Mouse (Mus musculus) E14TG2a.4 (cell line): Measurements from ENCODE around the gene Tmem164.

Source experiments
- H3K27me3 ChIP-seq: 2 replicates; pipeline ENCODE4 v1.6.1; 2014; ENCODE audit warnings: low read length, control low read depth; ENCODE audit not compliant: insufficient read depth
- H3K36me3 ChIP-seq: 2 replicates; pipeline ENCODE4 v1.6.1; 2014; ENCODE audit warnings: low read length, control low read depth; ENCODE audit not compliant: insufficient read depth
- H3K4me1 ChIP-seq: replicated peaks from 2 replicates; pipeline ENCODE4 v1.6.1; 2014; ENCODE audit warnings: low read depth, low read length, control low read depth
- H3K4me3 ChIP-seq: replicated peaks from 2 replicates; pipeline ENCODE4 v1.5.1; 2014; ENCODE audit warnings: mild to moderate bottlenecking, low read length
- H3K9me3 ChIP-seq: 2 replicates; pipeline ENCODE4 v1.6.1; 2014; ENCODE audit warnings: low read length, control low read depth
- CTCF ChIP-seq: conservative IDR thresholded peaks from 2 replicates; pipeline ENCODE4 v1.5.1; 2014; ENCODE audit warnings: low read length
- NANOG ChIP-seq: IDR thresholded peaks from 2 replicates; pipeline ENCODE4 v1.6.1; 2014; ENCODE audit warnings: borderline replicate concordance, low read length, mixed read lengths
- POU5F1 ChIP-seq: IDR thresholded peaks from 2 replicates; pipeline ENCODE4 v1.6.1; 2014; ENCODE audit warnings: low read length, borderline replicate concordance

Gene Tmem164

GRCm38 (mm10) chrX:142702094-142702493, 20.9 kb downstream of the Tmem164 start:
- Histone ChIP-seq H3K9me3 (no peaks in the 10 kb centered on the region), H3K4me3 (no peak overlapping the region), H3K36me3 (no peaks in the 10 kb centered on the region), H3K27me3 (no peaks in the 10 kb centered on the region), H3K4me1 (peaks cover 20% of the 10 kb centered on the region)
- TF ChIP-seq CTCF (no peak), POU5F1 (no peak), NANOG (no peak)

DNA sequence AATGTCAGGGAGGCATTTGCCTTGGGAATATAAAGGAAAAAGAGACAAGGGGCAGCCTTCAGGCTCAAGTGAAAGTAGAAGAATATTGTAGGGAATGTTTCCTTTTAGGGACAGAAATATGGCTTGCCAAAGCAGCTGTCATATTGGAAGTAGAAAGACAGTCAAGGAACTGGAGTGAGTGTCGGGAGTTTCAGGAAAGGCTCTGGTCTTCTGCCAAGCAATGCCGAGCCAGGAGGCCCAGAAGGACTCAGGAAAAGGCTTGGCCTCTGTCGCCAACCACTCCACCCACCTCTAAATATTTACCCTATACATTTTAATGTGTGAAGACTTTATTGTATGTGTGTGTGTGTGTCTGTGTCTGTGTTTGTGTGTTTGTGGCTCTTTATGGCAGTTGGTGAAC, 21.4 kb downstream of the Tmem164 start:
- no peaks in the 10 kb centered on the region for H3K27me3 ChIP-seq
- TF ChIP-seq CTCF (no peak), NANOG (no peak), POU5F1 (no peak)
- no peak overlapping the region for H3K4me3 ChIP-seq
- no peaks in the 10 kb centered on the region for H3K9me3 ChIP-seq
- peaks cover 16% of the 10 kb centered on the region for H3K4me1 ChIP-seq
- H3K36me3 ChIP-seq, result no peaks in the 10 kb centered on the region

GRCm38 (mm10) chrX:142703953-142704352, 22.7 kb downstream of the Tmem164 start:
- H3K27me3 ChIP-seq, result no peaks in the 10 kb centered on the region
- no peak for TF ChIP-seq NANOG
- TF ChIP-seq POU5F1, result no peak
- no peak for TF ChIP-seq CTCF
- no peaks in the 10 kb centered on the region for H3K9me3 ChIP-seq
- no peak overlapping the region for H3K4me3 ChIP-seq
- no peaks in the 10 kb centered on the region for H3K36me3 ChIP-seq
- H3K4me1 ChIP-seq, result peaks cover 2% of the 10 kb centered on the region

GRCm38 (mm10) chrX:142708257-142708656, 27.1 kb downstream of the Tmem164 start:
- TF ChIP-seq CTCF (no peak), NANOG (no peak), POU5F1 (no peak)
- H3K36me3 ChIP-seq, result no peaks in the 10 kb centered on the region

DNA sequence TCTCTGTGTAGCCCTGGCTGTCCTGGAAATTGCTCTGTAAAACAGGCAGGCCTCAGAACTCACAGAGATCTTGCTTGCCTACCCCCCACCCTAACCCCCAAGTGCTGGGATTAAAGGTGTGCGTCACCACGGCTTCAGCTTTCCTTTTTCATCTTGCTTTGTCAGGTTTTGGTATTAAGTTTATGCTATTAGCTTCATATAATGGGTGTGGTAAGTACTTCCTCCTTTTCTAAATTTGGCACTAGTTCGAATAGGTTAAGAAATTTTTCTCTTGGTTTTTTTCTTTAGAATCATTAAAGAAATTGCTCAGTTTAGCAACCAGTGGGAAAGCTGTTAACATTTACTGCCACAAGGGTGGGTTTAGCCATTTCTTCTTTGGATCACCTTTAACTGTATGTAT, 34.8 kb downstream of the Tmem164 start:
- no peaks in the 10 kb centered on the region for H3K36me3 ChIP-seq
- no peaks in the 10 kb centered on the region for H3K4me1 ChIP-seq
- H3K27me3 ChIP-seq, result no peaks in the 10 kb centered on the region
- no peaks in the 10 kb centered on the region for H3K9me3 ChIP-seq
- TF ChIP-seq CTCF, result no peak
- no peak for TF ChIP-seq NANOG
- no peak for TF ChIP-seq POU5F1
- no peak overlapping the region for H3K4me3 ChIP-seq

More at GRCm38 (mm10) chrX:142708257-142708656, 27.1 kb downstream of the Tmem164 start:
- H3K4me1 ChIP-seq, result no peaks in the 10 kb centered on the region
- H3K4me3 ChIP-seq, result no peak overlapping the region
- no peaks in the 10 kb centered on the region for H3K27me3 ChIP-seq
- H3K9me3 ChIP-seq, result no peaks in the 10 kb centered on the region

DNA sequence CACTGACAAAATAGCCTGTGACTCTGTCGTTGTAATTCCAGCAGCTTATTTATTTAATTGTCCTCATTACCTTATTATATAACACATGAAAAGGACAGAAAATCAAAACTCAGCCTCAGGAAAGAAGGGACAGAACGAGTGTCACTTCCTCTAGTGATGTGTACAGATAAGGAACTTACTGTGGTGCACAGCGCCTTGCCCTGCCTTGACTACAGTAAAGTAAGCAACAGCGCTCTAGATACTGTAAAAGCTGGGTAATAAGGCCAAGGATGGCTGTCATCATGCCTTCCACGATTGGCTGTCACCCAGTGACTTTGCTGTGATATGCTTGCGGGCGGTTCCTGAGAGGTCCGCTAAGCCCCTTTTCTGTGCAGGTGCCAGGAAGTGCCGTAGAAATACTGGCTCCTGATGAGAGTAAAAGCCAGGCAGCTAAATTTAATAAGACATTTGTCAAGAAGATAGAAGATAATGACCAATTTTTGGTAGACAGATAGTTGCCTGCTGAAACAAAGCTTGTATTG, 36.8 kb downstream of the Tmem164 start:
- Histone ChIP-seq H3K27me3 (no peaks in the 10 kb centered on the region), H3K36me3 (no peaks in the 10 kb centered on the region), H3K4me3 (no peak overlapping the region), H3K9me3 (no peaks in the 10 kb centered on the region), H3K4me1 (no peaks in the 10 kb centered on the region)
- TF ChIP-seq POU5F1 (no peak), NANOG (no peak), CTCF (no peak)

- no peaks in the 10 kb centered on the region for H3K4me1 ChIP-seq
- no peaks in the 10 kb centered on the region for H3K36me3 ChIP-seq
- TF ChIP-seq POU5F1, result no peak
- no peak for TF ChIP-seq CTCF
- no peak for TF ChIP-seq NANOG
- H3K27me3 ChIP-seq, result no peaks in the 10 kb centered on the region
- no peak overlapping the region for H3K4me3 ChIP-seq
- no peaks in the 10 kb centered on the region for H3K9me3 ChIP-seq
Observed at GRCm38 (mm10) chrX:142718759-142719158, 37.6 kb downstream of the Tmem164 start.

- Histone ChIP-seq H3K4me3 (no peak overlapping the region), H3K27me3 (no peaks in the 10 kb centered on the region), H3K36me3 (no peaks in the 10 kb centered on the region), H3K9me3 (no peaks in the 10 kb centered on the region), H3K4me1 (peaks cover 4% of the 10 kb centered on the region; the same call in 1 of the 2 replicates)
- no peak for TF ChIP-seq POU5F1
- no peak for TF ChIP-seq CTCF
- TF ChIP-seq NANOG, result no peak
Observed at GRCm38 (mm10) chrX:142721897-142722296, 40.7 kb downstream of the Tmem164 start.

DNA sequence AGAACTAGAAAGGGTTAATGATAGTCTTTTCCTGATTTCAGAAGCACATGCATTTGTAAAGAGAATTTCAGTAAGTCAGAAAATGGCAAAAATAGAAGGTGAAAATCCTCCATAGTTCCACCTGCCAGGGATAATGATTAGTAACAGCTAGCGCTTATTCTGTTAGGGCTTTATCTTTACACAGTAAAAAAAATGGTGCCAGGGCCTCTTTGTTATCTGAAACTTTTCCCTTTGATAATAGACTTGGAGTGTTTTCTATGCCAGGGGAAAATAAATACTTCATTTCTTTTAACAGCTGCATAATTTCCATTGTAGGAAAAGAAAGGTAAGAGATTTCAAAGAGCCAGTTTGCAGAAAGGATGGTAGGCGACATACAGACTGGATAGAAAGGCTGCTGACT, 43.0 kb downstream of the Tmem164 start:
- Histone ChIP-seq H3K27me3 (no peaks in the 10 kb centered on the region), H3K9me3 (no peaks in the 10 kb centered on the region), H3K4me3 (no peak overlapping the region), H3K36me3 (no peaks in the 10 kb centered on the region), H3K4me1 (peaks cover 4% of the 10 kb centered on the region; the same call in 1 of the 2 replicates)
- no peak for TF ChIP-seq CTCF
- TF ChIP-seq NANOG, result no peak
- no peak for TF ChIP-seq POU5F1
